Mouse (Mus musculus): Measurements from ENCODE around the gene Lpar3.

Lpar3 gene

GRCm38 (mm10) chr3:146262536-146262935 is 41.8 kb downstream of the Lpar3 start:
- no peak for DNase-seq

- DNase-seq = no peak
Measured at GRCm38 (mm10) chr3:146264146-146264545, 43.4 kb downstream of the Lpar3 start.

DNA sequence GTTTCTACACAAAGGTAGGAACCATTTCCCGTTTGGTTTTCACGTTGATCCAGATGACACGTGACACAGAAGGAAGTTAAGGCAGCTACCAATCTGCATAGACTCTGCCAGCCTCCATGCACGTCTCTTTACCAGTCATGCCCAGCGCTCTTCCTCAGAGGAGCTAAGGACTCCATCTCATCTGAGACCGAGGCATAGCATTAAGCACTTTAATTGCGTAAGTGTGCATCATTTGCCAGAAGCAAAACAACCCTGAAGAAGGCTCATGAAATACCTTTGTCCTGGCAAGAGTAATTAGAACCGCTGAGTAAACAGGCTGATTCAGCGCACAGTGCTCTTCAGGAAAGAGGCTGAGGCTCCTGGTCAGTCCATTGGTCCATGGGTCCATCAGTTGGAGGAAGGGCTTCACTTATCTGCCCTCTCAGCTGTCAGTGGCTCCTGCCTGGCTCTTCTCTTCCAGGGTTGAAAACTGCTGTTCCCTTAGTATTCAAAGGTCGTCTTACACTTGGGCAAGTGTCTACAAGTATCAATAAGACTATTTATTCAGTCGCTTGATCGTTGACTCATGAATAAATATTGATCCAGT is 44.9 kb downstream of the Lpar3 start:
- DNase-seq = no peak

- no peak for DNase-seq
Measured at GRCm38 (mm10) chr3:146268024-146268801, 47.5 kb downstream of the Lpar3 start.

GRCm38 (mm10) chr3:146274503-146274902 is 53.7 kb downstream of the Lpar3 start:
- DNase-seq = no peak

- DNase-seq = no peak
Measured at GRCm38 (mm10) chr3:146275360-146276025, 54.7 kb downstream of the Lpar3 start.

DNA sequence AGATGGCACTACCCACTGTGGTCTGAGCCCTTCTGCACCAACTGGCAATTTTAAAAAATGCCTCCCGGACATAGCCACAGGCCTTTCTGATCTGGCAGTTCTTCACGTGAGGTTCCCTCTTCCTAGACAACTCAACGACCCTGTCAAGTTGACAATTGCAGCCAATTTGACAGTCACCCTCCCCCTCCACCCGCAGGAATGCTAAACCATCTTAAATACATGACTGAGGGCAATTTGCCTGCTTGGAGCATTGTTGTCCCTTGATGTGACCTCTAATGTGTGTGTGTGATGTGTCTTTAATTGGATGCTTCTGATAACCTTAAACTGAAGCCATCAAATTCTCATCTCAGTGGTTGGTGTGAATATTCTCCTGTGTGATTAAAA is 55.3 kb downstream of the Lpar3 start:
- DNase-seq = no peak

- DNase-seq = no peak
Measured at GRCm38 (mm10) chr3:146276991-146277390, 56.2 kb downstream of the Lpar3 start.

GRCm38 (mm10) chr3:146277456-146277855 is 56.7 kb downstream of the Lpar3 start:
- peak in 1 of 2 experiments; percentile 5 for DNase-seq

- DNase-seq = no peak
Measured at GRCm38 (mm10) chr3:146278195-146279140, 57.7 kb downstream of the Lpar3 start.

DNA sequence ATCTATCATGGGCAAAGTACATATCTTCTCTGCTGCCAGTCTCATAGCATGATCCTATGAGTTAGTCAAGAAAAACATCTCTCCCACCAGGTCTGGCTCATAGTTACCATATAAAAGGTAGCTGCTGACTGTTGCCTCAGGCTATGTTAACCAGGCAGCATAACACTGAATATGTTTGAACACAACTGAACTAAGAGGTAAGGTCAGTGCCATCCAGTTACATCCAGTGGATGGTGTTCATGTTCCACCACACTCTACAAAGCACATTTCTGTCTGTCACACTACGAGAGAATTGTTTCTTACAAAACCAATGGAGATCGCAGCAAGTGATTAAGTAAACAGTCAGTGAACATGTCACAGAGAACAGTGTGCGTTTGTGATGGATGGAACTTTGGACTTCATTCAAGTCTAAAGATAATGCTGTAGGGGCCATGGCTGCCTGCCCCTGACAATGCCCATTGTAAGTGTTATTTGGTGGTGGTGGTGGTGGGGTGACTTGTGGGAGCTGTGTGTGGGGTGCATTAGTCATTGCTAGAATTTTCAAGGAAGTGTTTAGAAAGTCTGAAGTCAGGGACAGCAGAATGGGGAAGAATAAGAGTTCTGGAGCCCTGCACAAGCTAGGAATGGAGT is 63.1 kb downstream of the Lpar3 start:
- DNase-seq = no peak

GRCm38 (mm10) chr3:146286118-146286517 is 65.4 kb downstream of the Lpar3 start:
- no peak for DNase-seq

DNA sequence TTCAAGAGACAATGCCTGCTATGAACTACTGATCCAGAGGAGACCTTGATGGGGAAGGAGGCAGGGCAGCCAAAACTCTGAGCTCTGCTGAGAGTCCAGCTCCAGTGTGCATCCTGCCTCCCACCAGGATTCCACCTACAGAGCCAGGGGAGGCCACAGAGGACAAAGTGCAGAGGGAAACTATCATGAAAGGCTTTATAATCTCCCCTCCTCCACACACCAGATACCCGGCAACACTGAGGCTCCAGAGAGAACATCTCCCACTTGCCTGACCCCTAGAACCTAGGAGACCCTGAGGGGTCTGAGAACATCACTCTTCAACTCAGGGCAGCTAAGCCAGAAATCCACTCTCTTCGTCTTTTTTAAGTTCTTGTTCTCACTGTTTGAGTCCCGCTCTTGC is 71.2 kb downstream of the Lpar3 start:
- DNase-seq = no peak

- DNase-seq = no peak
Measured at GRCm38 (mm10) chr3:146292515-146292914, 71.8 kb downstream of the Lpar3 start.

DNA sequence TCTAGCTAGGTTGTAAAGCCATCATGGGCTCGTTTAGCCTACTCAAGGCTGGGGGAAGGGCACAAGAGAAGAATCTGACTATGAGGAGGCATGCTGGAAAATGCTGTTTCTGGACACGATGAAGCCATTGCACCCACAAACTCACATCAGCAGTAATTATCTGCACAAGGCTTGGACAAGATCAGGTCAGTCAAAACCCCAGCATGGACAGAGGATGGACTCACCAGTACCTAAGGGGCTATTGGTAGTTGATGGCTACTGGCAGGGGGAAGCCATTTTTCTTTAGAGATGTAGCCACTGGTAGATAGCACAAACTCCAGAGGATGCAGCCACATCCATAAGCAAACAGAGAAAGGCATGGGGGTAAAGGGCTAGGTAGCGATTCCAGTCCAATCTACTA is 81.7 kb downstream of the Lpar3 start:
- no peak for DNase-seq

DNA sequence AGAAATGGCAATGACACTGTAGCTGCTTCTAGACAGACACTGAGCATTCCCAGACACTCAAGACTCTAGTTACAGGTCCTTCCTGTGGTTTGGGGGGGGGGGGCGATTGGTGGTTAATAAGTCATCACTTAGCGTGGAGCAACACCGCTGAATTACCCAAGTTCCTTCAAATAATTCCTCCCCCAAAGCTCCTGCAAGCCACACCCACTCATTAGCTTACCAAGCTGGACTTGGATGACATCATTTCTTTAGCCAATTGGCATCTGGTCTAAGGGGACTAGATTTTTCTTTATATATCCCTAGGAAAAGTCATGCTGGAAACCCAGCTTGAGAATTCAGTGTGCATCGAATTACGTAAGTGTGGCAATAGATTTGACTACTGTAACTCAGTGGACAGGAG is 82.4 kb downstream of the Lpar3 start:
- DNase-seq = no peak

DNA sequence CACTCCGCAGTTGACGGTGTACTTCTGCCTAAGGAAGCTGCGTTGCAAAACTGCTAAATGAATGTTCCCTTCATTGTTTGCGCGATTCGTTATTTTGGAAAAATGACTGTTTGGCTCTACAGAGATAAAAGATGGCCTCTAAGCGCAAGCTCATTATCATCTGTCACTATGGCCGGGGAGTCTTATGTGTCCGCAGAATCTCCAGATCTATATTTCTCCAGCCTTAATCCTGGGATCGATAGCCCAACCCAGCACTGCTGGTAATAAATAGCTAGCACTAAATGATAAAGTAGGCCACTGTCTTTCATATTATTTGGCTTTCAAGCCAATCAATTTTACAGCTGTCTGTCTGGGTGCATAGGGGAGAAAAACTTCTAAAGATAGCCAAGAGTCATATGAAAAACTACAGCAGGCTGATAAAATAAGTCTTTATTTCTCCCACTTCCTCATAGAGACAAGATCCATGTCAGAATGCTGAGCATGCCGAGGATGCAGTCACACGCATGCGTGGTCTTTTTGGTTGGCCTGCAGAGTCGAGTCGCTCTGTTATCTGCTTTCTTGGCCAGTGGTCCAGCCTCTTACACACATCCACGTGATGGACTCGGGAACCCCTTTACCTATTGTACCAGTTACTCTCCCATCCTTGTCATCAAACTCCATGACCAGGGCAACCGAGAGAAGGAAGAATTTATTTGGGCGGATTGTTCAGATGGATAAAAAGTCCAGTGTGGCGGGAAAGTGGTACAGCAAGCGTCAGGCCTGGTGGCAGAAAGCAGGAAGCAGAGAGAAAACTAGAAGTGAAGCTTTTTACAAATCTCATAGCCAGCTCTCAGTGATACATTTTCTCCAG is 84.0 kb downstream of the Lpar3 start:
- no peak for DNase-seq

GRCm38 (mm10) chr3:146307341-146307740 is 86.6 kb downstream of the Lpar3 start:
- no peak for DNase-seq

- no peak for DNase-seq
Measured at GRCm38 (mm10) chr3:146307886-146308285, 87.1 kb downstream of the Lpar3 start.

DNA sequence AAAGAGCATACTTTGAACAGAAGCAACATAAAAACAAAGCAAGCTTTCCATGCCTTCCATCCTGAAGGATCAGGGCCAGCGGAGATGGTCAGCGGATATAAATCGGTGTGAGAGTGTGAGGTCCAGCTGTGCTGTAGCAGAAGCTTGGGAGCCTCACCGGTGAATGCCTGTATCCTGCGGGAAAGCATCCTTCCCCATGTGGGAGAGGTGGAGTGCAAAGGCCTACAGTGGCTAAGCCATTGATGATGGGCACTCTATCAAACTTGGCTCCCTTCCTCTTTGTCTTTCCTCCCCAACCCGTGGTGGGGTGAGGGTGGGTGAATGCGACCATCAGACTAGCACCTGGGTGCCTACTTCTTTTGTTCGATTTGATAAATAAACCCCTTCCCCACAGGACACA is 88.8 kb downstream of the Lpar3 start:
- DNase-seq = no peak

DNA sequence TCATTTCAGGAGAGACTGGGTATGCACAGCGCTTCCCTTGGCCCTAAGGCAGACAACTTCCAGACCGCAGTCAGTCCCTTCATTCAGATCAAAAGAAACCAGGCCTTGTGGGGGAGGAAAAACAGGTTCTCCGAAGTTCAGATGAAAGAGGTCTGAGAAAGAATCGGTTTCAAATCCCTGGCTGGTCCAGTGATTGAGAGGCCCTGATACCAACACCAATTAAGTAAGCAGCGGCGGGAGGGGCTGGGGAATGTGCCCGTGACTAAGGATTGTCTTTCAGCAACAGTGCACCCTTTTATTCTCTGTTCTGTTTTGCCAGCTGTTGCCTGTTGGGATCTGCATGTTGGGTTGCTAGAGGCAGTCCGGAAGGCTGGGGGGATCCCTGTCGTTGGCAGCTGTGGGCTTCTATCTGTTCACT is 90.4 kb downstream of the Lpar3 start:
- no peak for DNase-seq

All from cerebellum, postnatal 25 days (tissue).